Mouse (Mus musculus) kidney, postnatal 10 days (tissue): ENCODE data around the gene Tnni3k.

ENCODE experiments used
- DNase-seq: peaks from one replicate; pipeline ENCODE4 v3.0.0; 2021; ENCODE audit warnings: mixed read lengths

Gene Tnni3k

GRCm38 (mm10) chr3:155055231-155055916 is at the start of gene Tnni3k:
Gene Tnni3k, minus strand, starts transcription at chr3:155055407.
- no peak for DNase-seq

DNA sequence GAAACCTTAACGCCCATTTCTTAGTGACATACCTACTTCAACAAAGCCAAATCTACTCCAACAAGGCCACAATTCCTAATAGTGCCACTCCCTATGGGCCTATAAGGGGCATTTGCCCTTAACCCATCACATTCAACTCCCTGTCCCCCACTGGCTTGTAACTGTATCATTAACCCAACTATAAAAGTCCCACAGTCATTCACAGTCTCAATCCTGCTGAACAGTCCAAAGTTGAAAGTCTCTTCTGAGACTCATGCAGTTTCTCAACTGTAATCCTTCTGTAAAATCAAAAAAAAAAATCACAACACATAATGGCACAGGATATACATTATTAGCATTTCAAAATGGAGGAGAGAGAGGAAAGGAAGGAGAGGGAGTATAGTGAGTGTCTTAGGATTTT is 44.1 kb upstream of the Tnni3k start:
- no peak for DNase-seq

DNA sequence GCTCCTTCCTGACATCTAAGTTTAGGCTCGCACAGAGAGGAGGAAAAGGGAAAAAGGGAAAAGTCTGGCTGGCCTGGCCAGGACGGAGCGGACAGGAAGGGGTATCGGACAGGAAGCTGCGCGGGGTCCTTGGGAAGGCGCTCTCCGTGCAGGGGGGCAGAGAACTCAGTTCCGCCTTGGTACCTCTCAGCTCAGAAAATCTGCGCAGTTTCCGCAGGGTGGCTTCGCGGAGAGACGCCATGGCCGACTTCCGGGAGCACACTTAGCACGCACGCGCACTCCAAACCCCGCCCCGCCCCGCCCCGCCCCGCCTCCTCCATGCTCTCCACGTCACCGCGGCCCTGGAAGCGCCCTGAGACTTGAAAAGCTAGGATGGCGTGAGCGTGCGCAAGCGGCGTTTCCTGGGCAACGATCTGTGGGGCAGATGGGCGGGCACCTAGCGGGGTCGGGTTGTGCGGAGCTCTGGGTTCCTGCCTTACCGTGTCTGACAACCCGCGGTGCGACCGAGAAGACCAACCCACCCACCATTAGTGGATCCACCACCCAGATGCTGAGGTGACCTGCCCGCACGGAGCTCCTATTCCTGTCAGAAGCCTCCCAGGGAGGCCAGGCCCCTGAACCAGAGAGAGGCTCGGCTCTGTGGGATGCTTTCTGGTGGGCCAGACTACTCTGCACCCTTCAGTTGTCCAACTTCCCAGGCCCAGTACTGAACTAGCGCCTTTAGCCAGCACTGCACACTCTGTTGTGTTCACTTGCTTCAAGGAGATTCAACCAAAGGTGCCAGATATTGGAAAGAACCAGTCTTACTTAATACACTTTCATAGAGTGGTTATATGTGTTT is 38.1 kb upstream of the Tnni3k start, which contains the start of the genes Fpgt and Lrriq3:
Gene Fpgt, minus strand, starts transcription at position 288 of the 841 bp plus-strand sequence.
Gene Lrriq3, plus strand, starts transcription at position 319 of the 841 bp plus-strand sequence.
- peak; percentile 94 for DNase-seq

DNA sequence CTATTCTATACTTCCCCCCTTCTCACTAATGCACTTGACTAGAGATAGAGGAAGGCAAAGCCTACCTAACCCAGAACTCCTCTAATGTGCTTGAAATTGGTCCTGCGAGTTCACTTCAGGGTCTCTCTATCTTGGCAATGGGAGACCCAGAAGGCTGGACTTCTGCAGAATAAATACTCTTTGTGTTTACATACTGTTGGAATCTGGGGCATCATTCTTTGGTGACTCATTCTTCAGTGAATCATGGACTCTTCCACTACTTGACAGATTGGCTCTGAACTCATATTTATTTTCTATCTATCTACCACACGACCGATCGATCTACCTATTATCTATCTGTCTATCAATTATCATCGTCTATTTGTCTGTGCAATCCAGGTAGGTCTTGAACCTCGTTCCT is 36.9 kb upstream of the Tnni3k start:
- no peak for DNase-seq

GRCm38 (mm10) chr3:155077908-155078307 is 22.7 kb upstream of the Tnni3k start:
- no peak for DNase-seq

- DNase-seq: no peak
These were observed 4.2 kb upstream of the Tnni3k start for GRCm38 (mm10) chr3:155059449-155059822.

DNA sequence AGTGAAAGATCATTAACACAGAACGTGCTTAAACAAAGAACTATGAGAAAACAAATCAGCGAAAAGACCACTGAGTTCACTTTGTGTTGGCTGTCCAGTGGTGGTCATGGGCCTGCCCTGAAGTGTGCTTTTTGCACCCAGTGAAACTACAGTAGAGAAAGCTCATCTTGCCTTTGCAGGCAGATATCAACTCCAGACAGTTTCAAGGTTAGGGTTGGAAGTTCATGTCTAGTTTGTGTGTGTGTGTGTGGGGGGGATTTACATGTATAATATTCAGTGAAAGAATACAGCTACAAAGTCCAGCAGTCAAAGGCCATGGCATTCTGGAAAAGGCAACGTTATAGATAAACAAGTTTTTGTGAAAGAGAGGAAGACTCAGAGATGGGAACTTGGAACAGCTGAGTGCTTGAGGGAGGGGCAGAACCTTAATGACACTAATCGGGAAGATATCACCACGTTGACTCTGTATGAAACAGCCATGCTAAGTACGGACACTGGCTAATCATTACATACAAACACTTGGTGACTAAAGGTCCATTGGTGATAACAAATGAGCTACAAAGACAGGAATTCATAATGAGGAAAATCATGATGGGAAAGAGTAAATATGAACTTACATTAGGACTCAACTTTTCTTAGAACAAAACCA is 3.7 kb upstream of the Tnni3k start:
- DNase-seq: no peak

- DNase-seq: no peak
These were observed 2.4 kb upstream of the Tnni3k start for GRCm38 (mm10) chr3:155057566-155057965.

DNA sequence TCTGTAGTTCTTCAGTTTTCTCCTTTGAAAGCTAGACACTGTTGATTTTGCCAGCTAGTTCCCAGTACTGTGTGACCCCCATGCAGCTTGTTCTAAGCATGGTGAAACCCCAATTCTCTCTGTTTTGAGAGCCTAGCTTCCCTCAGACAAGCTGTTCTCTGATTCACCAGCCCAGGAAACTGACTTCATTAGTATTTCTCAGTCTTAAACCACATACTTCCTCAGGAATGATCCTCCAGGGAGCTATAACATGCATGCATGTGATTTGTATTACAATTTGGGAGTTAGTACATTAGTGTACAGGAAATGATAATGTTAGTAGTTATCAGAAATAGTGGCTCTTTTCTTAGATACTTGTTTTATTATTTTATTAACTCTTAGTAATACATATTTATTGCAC is 1.4 kb upstream of the Tnni3k start:
- no peak for DNase-seq

- DNase-seq: no peak
These were observed 2.0 kb downstream of the Tnni3k start for GRCm38 (mm10) chr3:155053189-155053588.

GRCm38 (mm10) chr3:155052021-155052420 is 3.2 kb downstream of the Tnni3k start:
- no peak for DNase-seq

DNA sequence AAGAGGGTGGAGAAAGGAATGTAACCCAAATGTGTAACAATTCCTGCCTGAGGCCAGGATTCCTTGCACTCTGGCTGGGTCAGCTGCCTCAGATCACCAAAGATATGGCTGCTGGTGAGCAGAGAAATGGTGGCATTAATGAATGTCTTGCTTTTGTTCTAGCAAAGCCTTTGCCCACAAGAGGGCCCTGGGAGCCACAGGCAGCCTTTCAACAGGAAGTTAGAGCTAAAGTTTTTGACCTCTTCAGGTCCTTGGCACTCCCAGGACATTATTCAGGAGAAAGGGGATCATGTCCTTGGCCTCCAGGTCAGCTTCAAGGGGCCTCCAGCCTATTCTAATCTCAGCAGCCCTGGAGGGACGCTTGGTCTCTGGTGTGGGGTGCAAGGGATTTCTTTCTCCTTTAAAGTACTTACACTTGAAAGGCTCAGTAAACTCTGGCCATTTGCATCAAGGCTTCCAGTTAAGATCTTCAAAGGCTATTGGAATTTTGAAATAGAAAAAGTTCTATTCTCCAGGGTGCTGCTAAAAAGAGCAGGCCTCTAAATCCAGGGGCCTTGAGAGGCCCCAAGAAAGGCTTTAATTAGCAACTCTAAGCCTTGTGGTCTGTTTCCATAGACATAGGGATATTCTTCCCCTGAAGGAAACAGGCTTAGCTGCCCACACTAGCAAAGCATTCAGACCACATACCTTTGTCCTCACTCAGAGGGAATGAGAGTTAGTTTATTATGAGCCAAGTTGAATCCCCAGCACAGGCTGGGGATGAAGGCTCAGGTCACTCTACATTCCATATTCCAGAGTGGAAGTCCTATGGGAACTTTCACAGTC is 16.0 kb downstream of the Tnni3k start:
- DNase-seq: no peak

DNA sequence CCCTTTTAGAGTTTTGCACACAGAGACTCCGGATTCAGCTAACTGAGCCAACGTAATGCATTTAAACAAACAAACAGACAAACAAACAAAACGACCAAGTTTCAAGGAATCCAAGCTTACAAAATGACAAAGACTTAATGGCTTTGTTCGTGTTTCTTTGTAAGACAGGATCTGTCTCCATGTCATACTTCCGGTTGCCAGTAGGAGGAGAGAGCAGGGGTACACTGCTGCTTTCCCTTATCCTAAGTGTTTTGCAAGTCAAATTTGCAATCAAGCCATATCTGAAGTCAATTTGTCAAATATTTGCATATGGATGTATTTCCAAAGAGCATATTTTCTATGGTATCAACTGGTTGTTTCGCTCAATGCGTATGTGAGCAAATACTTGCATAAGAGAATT is 20.9 kb downstream of the Tnni3k start:
- DNase-seq: no peak

GRCm38 (mm10) chr3:155030200-155030599 is 25.0 kb downstream of the Tnni3k start:
- no peak for DNase-seq

- DNase-seq: no peak
These were observed 52.4 kb downstream of the Tnni3k start for GRCm38 (mm10) chr3:155002781-155003180.

DNA sequence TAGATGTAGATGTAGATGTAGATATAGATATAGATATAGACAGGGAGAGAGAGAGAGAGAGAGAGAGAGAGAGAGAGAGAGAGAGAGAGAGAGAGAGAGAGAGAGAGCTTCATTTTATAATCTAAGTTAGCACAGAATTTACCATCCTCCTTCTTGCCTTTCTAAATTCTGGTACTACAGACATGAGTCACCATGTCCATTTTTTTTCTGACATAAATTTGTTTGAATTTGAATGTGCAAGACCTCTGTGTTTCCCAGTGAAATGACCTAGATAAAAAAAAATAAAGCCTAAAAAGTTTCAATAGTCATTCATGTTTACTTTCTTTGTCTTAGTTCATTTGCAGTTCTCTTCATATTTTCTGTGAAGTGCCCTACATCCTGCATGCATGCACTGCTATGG is 54.2 kb downstream of the Tnni3k start:
- DNase-seq: no peak

DNA sequence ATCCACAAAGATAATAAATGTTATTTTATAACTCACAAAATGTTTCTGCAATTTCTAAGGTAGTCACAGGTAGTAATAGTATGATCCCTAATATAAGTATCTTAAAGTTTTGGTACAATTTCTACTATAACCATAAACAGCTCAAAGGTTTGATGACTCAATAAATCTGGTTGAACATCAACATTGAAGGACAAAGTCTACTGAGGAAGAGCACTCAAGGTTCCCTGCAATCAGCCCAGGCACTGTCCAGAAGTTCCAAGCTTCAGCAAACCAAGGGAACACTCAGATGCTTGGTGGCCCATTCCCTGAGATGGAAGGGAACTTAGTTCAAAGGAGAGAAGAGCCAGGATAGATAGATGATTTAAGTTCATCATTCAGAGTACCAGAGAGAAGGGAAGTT is 62.5 kb downstream of the Tnni3k start:
- no peak for DNase-seq

GRCm38 (mm10) chr3:154979101-154979500 is 76.1 kb downstream of the Tnni3k start:
- DNase-seq: peak; percentile 28

DNA sequence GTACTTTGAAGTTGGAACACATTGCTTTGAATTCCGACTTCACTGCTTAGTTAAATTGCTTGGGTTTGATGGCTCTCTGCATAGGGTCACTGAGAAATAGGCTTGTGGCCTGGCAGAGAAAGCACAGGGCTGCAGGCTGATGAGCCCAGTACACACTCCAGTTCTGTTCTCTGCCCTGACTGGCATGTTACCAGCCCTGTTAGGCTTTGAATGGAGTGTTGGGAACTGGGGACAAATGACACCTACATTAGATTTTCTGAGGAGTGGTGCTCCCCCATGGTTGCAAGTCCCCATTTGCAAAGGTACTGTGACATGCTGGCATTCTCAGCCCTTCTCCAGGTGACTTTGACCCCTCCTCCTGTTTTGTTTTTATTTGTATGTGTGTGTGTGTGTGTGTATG is 83.6 kb downstream of the Tnni3k start:
- no peak for DNase-seq

DNA sequence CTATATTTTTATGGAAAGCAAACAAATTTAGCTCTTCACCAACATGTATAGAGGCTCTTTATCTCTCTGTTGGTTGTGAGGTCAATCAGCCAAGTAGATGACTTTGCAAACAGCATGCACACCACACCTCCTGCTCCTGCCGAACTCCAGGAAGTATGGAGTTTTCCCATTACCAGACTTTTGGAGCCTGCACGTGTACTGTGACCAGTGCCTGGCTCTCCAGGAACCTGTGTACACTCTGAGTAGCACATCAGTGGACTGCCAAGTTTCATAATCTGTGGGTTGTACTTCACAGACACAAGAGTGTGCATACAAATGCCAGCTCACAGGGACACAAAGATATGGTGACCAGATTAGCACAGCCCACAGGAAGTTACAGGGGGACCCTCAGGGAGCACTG is 84.2 kb downstream of the Tnni3k start:
- no peak for DNase-seq

- no peak for DNase-seq
These were observed 93.9 kb downstream of the Tnni3k start for GRCm38 (mm10) chr3:154961284-154961683.

DNA sequence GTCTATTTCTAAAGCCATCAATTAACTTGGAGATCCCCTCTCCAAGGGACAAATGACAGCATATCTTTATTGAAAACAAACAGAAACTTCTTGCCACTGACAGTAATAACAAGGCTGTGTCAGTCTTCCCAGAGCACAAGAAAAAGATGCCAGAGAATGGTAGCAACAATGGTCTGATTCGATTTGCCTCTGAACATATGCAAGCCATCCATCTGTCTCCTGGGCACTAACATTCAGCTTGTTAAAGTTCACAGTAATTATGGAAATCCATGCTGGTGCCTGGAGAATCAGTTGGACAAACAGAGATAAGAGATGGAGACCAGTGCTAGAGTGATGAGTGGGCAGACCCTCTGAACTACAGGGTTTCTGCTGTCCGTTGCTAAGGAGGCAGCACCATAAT is 102.1 kb downstream of the Tnni3k start:
- no peak for DNase-seq

- DNase-seq: no peak
These were observed 105.7 kb downstream of the Tnni3k start for GRCm38 (mm10) chr3:154949551-154949950.
